Mouse (Mus musculus): Measurements from ENCODE around the gene Snx29.

DNA sequence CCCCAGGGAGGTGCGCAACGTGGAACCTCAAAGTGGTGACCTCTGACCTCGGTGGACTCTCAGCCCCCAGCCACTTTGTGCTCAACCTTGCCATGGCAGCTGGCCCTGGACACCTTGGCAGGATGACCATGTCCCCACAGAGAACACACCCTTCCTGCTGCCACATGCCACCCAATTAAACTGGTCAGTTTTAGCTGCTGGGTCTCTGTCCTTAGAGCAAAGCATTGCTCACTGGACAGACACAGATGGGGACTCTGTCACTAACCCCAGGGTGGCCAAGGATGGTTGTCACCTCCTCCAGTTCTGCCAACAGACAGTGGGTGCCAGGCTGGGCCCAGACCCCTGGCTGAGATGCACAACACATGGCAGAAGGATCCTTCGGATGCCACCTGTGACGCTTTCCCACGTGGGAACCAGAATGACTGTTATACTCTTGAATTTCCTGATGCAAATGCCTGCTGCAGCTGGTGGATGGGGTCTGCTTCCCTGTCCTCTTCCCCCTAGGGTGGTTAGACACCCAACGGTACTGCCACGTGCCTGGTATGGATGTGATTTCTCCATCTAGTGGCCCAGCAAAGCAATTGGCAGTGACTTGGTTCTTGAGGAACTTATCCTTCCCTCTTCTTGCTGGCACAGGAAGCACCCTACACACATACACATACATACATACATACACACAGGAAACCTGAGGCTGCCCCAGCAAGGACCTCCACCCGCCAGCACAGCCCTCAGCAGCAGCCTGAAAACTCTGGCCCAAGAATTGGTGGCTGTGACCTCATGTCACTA, 432.8 kb downstream of the Snx29 start:
- TF ChIP-seq CTCF (IDR thresholded peaks at IDR 0.05; ENCODE audit: borderline replicate concordance, insufficient read depth, low read depth, low read length) (no peak), POLR2A (IDR thresholded peaks at IDR 0.05; ENCODE audit: borderline replicate concordance, insufficient read depth, low read length) (no peak)
